Mouse (Mus musculus) hindbrain, embryonic 12.5 days (tissue): ENCODE data around the gene Dtx2. TPM values are rescaled to one million over a fixed set of nuclear protein-coding genes. Genes with fewer than 3 reads are reported as not detected.

Source experiments
- ATAC-seq: fragments of 200-750 bp; cut with Nextera tagmentation; 2 replicates; pipeline ENCODE4 v1.8.0; 2017; ENCODE audit warnings: moderate TSS enrichment; ENCODE audit not compliant: low FRiP score
- H3K27ac ChIP-seq: fragments of 300-500 bp; sonication (generic); 2 replicates; pipeline ENCODE4 v1.5.1; 2016; ENCODE audit warnings: mild to moderate bottlenecking
- H3K27me3 ChIP-seq: fragments of 300-500 bp; sonication (generic); 2 replicates; pipeline ENCODE4 v1.6.1; 2016; ENCODE audit warnings: mild to moderate bottlenecking
- H3K36me3 ChIP-seq: fragments of 300-500 bp; sonication (generic); 2 replicates; pipeline ENCODE4 v1.6.1; 2016; ENCODE audit warnings: mild to moderate bottlenecking
- H3K4me1 ChIP-seq: fragments of 300-500 bp; sonication (generic); 2 replicates; pipeline ENCODE4 v1.6.1; 2016
- H3K4me2 ChIP-seq: fragments of 300-500 bp; sonication (generic); replicated peaks from 2 replicates; pipeline ENCODE4 v1.6.1; 2016; ENCODE audit warnings: mild to moderate bottlenecking
- H3K4me3 ChIP-seq: fragments of 300-500 bp; sonication (generic); 2 replicates; pipeline ENCODE4 v1.5.1; 2016; ENCODE audit warnings: mild to moderate bottlenecking
- H3K9ac ChIP-seq: fragments of 300-500 bp; sonication (generic); 2 replicates; pipeline ENCODE4 v1.6.1; 2016; ENCODE audit warnings: mild to moderate bottlenecking, moderate library complexity
- H3K9me3 ChIP-seq: fragments of 300-500 bp; sonication (generic); replicated peaks from 2 replicates; pipeline ENCODE4 v1.6.1; 2016; ENCODE audit warnings: mild to moderate bottlenecking
- WGBS: fragments of 180-500 bp; shearing (Covaris S2); methylation state at CpG from one replicate; pipeline ENCODE4 v1.1.7; 2016; 5-methylcytosine and 5-hydroxymethylcytosine counted together
- polyA plus RNA-seq: library from polyadenylated mRNA; unstranded; fragments of >200 nt; fragmentation: Nextera tagmentation; extraction: Ambion mirVana; gene quantifications from 2 replicates; pipeline ENCODE4 v1.2.1, GENCODE M21; 2016

Dtx2 gene
- polyA plus RNA-seq, 1 experiment from 2014 or later = 31.4 TPM

DNA sequence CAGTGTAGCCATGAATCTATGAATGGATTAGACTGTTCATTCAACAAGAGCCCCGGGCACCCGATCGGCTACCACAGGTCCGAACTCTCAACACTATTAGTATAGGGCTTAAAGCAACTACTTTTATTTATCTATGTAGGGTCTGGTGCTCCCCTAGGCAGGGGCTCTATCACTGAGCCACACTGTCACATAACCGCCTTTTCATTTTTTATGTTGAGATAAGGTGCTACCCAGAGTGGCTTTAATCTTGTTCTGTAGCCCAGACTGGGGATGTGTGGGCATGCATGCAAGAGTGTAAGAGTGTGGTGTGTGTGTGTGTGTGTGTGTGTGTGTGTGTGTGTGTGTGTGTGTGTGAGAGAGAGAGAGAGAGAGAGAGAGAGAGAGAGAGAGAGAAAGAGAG lies 83.5 kb downstream of the Dtx2 start:
- H3K9ac ChIP-seq = no peak overlapping the region
- ATAC-seq = no peak
- 90% methylated on average over 5 of the region's 5 CpGs for WGBS
- no peak overlapping the region for H3K27ac ChIP-seq
- H3K36me3 ChIP-seq = no peaks in the 10 kb centered on the region
- no peak overlapping the region for H3K4me3 ChIP-seq
- H3K27me3 ChIP-seq = no peaks in the 10 kb centered on the region
- no peak overlapping the region for H3K4me2 ChIP-seq
- H3K4me1 ChIP-seq = no peaks in the 10 kb centered on the region; the same call in 1 of the 2 replicates
- H3K9me3 ChIP-seq = no peaks in the 10 kb centered on the region

DNA sequence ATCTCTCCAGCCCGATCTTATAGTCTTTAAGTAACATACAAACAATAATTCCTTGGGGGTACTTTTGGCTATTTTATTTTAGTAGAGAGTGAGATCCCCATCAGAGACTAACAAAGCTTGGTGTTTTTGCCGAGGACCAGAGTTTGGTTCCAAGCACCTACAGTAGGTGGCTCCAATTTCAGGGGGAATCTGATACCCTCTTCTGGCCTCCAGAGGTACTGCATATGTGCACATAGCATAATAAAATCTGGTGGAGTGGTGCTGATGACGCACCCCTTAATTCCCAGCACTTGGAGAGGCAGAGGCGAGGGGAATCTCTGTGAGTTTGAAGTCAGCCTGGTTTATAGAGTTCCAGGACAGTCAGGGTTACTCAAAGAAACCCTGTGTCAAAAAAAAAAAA lies 87.7 kb downstream of the Dtx2 start:
- H3K9me3 ChIP-seq = no peaks in the 10 kb centered on the region
- peaks cover 24% of the 10 kb centered on the region for H3K27me3 ChIP-seq
- H3K36me3 ChIP-seq = no peaks in the 10 kb centered on the region
- no peak overlapping the region for H3K9ac ChIP-seq
- H3K4me3 ChIP-seq = no peak overlapping the region
- no peak for ATAC-seq
- H3K4me2 ChIP-seq = no peak overlapping the region
- H3K4me1 ChIP-seq = peaks cover 17% of the 10 kb centered on the region
- WGBS = 77% methylated on average over 4 of the region's 4 CpGs
- no peak overlapping the region for H3K27ac ChIP-seq

Other genes starting within 250 kb of the Dtx2 start
- gene Styxl1, start 216.4 kb upstream of the Dtx2 start, polyA plus RNA-seq = 0.68 TPM in 1 of 2 replicates, not detected in the other
- 530 and 539 TPM in 2 replicates for gene Mdh2, start 216.3 kb upstream of the Dtx2 start, polyA plus RNA-seq
- gene Srrm3, start 187.9 kb upstream of the Dtx2 start, polyA plus RNA-seq = 63.6 and 63.8 TPM in 2 replicates
- gene Hspb1, start 106.9 kb upstream of the Dtx2 start, polyA plus RNA-seq = 23.9 and 34.1 TPM in 2 replicates
- gene Ywhag, start 60.2 kb upstream of the Dtx2 start, polyA plus RNA-seq = 469 and 505 TPM in 2 replicates
- gene Ssc4d, start 20.3 kb upstream of the Dtx2 start, polyA plus RNA-seq = 1.7 and 3.7 TPM in 2 replicates
- gene Zp3, start 14.7 kb upstream of the Dtx2 start, polyA plus RNA-seq = 0.32 TPM in 1 of 2 replicates, not detected in the other
- gene Upk3b, start 43.7 kb downstream of the Dtx2 start, polyA plus RNA-seq = 0.05 TPM in 1 of 2 replicates, not detected in the other
- gene Upk3bl, start 59.7 kb downstream of the Dtx2 start, polyA plus RNA-seq = 1.5 and 2.0 TPM in 2 replicates
- gene Rasa4, start 89.1 kb downstream of the Dtx2 start, polyA plus RNA-seq = 12.5 and 13.1 TPM in 2 replicates
- gene Polr2j, start 121.8 kb downstream of the Dtx2 start, polyA plus RNA-seq = 187 and 217 TPM in 2 replicates
- 34.5 and 36.6 TPM in 2 replicates for gene Lrwd1, start 141.3 kb downstream of the Dtx2 start, polyA plus RNA-seq
- gene Alkbh4, start 141.3 kb downstream of the Dtx2 start, polyA plus RNA-seq = 23.0 and 23.3 TPM in 2 replicates
- gene Orai2, start 175.9 kb downstream of the Dtx2 start, polyA plus RNA-seq = 19.0 and 21.3 TPM in 2 replicates
- gene Prkrip1, start 204.2 kb downstream of the Dtx2 start, polyA plus RNA-seq = 62.9 and 71.2 TPM in 2 replicates